Mouse (Mus musculus) 3134 (cell line): Measurements from ENCODE around the gene Zfp609.

ENCODE experiments used
- DNase-seq: peaks from one replicate; pipeline ENCODE4 v3.0.0-alpha.2; 2011; ENCODE audit warnings: low spot score; ENCODE audit not compliant: insufficient read length; ENCODE audit errors: extremely low read depth

Gene Zfp609

GRCm38 (mm10) chr9:65642546-65642945 lies 184.8 kb downstream of the Zfp609 start:
- no peak for DNase-seq
